Mouse (Mus musculus) testis, postnatal 14 days (tissue): ENCODE data around the gene Gclc.

ENCODE experiments used
- DNase-seq: peaks from one replicate; pipeline ENCODE4 v3.0.0; 2021; ENCODE audit warnings: low spot score

Gclc gene

GRCm38 (mm10) chr9:77753853-77754727 lies at the start of gene Gclc:
Gene Gclc, plus strand, starts transcription at chr9:77754535.
- DNase-seq: peak; percentile 90

GRCm38 (mm10) chr9:77706515-77706914 lies 47.8 kb upstream of the Gclc start:
- DNase-seq: peak; percentile 11

- no peak for DNase-seq
Measured at GRCm38 (mm10) chr9:77707433-77708139, 46.7 kb upstream of the Gclc start.

DNA sequence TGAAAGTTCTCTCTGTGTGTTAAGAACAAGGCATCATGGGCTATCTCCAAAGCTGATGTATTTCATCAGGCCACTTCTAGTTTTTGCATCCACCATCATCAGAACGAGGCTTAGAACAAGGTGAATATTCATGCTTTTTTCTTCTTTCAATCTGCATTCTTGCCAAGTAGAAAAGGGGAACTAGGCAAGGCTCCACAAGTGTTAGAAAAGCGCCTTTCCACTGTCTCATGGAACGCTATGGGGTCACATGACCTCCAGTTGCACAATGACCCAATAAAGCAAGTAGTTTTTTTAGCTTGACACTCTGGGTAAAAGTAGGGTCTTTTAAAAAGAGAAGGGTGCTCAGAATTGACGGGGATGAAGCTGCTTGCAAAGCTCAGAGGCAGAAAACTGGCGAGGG lies 45.4 kb upstream of the Gclc start:
- DNase-seq: no peak

DNA sequence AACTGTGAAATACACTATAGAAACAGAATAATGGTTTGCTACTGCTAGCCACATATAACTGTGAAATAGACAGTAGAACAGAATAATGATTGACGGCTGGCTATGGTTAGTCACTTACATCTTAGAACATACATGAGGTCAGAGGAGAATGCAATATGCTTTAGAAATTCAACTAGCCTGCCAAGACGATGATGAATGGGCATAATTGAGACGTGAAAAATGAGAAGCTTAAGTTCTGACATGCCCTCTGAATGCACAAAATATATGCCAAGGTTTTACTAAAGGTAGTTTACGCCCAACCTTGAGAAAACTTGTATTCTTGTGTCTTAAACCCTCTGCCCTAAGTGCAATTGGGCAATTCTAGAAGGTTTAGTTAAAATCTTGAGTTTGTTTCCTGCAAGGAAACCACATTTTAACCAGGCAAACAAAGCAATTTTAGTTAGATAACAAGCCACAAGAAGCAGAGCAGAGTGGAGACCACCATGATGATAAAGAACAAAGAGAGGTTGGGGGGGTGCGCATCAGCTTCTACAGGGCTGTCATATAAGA lies 43.2 kb upstream of the Gclc start:
- DNase-seq: no peak

- no peak for DNase-seq
Measured at GRCm38 (mm10) chr9:77712816-77713215, 41.5 kb upstream of the Gclc start.

GRCm38 (mm10) chr9:77713301-77713700 lies 41.0 kb upstream of the Gclc start:
- DNase-seq: no peak

DNA sequence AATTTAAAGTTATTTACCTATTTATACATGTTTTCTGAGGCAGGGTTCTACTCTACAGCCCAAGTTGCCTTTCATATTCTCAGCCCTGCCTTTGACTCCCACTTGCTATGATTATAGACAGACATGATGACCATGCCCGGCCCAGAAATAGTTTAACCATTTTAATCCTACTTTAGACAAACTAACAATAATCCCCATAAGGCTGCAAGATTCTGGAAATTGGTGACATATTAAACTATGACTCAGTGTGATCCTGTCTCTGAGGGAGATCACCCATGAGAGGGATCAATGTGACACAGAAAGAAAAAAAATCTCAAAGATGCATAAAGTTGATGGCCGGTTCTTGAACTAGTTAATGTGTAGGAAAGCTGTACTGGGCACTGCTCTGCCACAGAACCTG lies 39.1 kb upstream of the Gclc start:
- DNase-seq: no peak

GRCm38 (mm10) chr9:77716009-77716408 lies 38.3 kb upstream of the Gclc start:
- DNase-seq: no peak

GRCm38 (mm10) chr9:77717831-77718435 lies 36.4 kb upstream of the Gclc start:
- no peak for DNase-seq

GRCm38 (mm10) chr9:77718816-77719411 lies 35.4 kb upstream of the Gclc start:
- DNase-seq: no peak

DNA sequence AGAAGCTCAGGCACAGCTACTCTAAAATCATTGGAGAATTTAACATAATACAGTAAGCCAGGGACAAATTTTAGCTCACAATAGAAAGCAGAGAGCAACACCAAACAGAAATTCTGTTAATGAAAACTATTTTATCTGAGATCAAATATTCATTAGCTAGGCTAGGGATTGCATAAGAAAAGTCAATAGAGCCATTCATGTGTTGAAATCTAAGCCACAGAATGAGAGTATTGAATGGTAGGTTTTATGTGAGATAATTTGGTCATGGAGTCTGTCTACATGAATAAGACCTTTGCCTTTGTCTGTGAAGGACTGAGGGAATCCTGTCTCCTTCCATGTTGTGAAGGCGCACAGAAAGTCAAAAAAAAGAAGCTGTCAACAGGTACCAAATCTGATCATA lies 34.7 kb upstream of the Gclc start:
- no peak for DNase-seq

GRCm38 (mm10) chr9:77722381-77722780 lies 32.0 kb upstream of the Gclc start:
- no peak for DNase-seq

DNA sequence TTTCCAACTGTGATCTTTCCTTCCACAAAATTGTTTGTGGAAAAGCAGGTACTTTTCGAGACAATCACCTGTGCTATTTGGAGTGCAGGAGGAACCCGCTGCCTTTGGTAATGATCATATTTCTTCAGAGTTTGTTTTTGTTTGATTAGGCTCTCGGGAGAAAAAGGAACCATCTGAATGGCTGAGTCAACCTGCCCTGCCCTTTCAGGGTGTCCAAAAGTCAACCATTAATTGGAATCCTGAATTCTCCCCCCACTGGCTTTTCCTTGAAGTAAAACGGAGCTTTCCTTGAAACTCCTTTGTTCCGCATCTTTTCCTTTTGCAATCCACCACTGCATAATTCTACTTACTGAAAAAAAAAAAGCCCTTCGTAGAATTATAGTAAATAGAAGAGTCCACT lies 30.1 kb upstream of the Gclc start:
- no peak for DNase-seq

DNA sequence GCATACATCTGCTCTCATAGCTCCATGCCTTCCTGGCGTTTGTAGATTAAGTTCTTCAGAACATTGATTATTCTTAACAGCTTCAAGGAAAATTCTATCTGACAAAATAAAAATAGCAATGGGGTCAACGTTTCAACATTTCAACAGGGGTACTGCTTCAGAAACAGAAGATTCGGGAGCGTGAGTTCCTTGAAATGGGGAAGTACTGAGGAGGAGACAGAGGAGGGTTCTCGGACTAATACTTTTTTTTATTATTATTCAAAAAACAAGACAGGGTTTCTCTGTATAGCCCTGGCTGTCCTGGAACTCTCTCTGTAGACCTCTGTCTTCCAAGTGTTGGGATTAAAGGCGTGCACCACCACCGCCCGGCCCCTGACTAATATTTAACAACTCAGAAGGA lies 28.9 kb upstream of the Gclc start:
- no peak for DNase-seq

DNA sequence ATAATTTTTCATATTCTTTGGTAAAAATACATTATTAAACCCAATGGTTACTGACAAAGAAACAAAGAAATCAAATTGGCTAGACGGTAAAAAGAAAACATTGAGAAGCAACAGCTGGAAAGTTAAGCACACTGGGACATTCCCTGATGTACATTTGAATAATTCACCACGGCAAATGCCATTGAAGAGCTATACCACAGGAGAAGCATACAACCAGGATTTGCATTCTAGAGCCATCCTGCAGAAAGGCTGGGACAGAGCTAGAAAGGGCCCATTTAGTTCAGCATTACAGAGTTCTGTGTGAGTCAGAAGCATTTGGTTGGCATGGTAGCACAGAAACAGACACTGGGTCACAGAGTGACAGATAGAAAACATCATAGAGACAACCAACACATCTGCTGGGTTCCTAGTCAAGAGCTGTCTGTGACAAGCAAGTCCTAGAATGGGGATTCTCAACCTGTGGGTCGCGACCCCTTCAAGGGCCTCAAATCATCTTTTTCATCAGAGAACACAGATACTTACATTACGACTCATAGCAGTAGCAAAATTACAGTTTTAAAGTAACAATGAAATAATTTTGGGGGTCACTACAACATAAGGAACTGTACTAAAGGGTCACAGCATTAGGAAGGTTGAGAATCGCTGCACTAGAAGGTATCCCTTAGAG lies 28.2 kb upstream of the Gclc start:
- no peak for DNase-seq

- no peak for DNase-seq
Measured at GRCm38 (mm10) chr9:77727012-77727411, 27.3 kb upstream of the Gclc start.

- no peak for DNase-seq
Measured at GRCm38 (mm10) chr9:77732067-77732466, 22.3 kb upstream of the Gclc start.

GRCm38 (mm10) chr9:77737298-77738041 lies 16.9 kb upstream of the Gclc start:
- no peak for DNase-seq

GRCm38 (mm10) chr9:77741452-77741851 lies 12.9 kb upstream of the Gclc start:
- no peak for DNase-seq

GRCm38 (mm10) chr9:77744798-77745197 lies 9.5 kb upstream of the Gclc start:
- DNase-seq: no peak
